ENCODE assay signal across 10 mouse cellular contexts in the genomic region with DNA sequence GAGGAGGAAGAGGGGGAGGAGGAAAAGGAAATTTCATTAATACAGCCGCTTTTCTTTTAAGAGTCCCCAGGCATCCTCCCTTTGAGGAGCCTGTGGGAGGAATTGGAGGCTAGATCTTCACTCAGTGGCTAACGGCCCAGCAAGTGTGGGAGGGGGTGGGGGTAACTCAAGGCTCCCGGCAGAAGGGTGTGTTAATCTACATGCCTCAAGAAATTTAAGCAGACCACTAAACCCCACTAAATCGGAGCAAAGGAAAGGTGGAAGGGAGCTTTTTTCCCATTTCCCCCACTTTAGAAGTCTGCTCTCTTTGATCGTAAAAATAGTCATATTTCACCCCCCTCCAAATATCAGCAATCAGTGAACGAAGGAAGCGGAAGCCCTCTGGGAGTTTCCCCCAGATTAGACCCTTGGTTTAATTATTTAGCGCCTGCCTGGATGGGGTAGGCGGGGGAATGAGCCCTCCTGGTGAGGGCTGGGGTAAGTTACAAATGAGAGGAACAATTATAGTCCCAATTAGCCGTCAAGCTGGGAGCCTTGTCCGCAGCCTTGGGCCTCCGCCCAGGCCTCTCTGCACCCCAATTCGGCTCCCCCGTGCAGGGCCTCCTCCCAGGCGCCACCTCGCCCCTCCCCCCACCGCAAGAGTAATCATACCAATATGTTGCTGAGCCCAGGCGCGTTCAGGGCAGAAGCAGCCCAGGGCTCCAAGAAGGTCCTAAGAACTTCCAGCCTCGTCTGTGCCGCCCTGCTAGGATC. TPM values are rescaled to one million over a fixed set of nuclear protein-coding genes. Genes with fewer than 3 reads are reported as not detected.
DNase-seq lines count a peak whose midpoint lies in the region; ATAC-seq and TF ChIP-seq lines count a peak whose summit lies in the region.
"Had no signal": no experiment of that assay in that cellular context is flagged by ENCODE, and none has a peak within 500 bp of the region (broad histone marks: within the 10 kb centered on the region; RNA-seq: fewer than 3 reads in every experiment).

No protein-coding gene starts in this region.

- H3K27me3 ChIP-seq in heart, embryonic 15.5 days: no peaks in the 10 kb centered on the region
- H3K27me3 ChIP-seq in forebrain, postnatal 0 days (ENCODE audit: insufficient read depth, low read length): no peaks in the 10 kb centered on the region
- H3K27me3 ChIP-seq in stomach, embryonic 16.5 days (ENCODE audit: control insufficient read depth, insufficient read depth, low read length): no peaks in the 10 kb centered on the region

- intact Hi-C loops in heart, postnatal 36 days (cut with DNase I): no loop called here

- H3K4me2 ChIP-seq in heart, embryonic 15.5 days: peak overlapping the region; percentile 5; the same call in 1 of the 2 replicates
- no peak overlapping the region for H3K4me2 ChIP-seq in forebrain, postnatal 0 days (ENCODE audit: low read depth)
- no peak overlapping the region for H3K4me2 ChIP-seq in stomach, embryonic 16.5 days (ENCODE audit: low read depth, low read length)

- no peak overlapping the region for H3K9ac ChIP-seq in heart, embryonic 15.5 days
- H3K9ac ChIP-seq in forebrain, postnatal 0 days: no peak overlapping the region
- peak overlapping the region; percentile 12; the same call in 1 of the 2 replicates for H3K9ac ChIP-seq in stomach, embryonic 16.5 days (ENCODE audit: low read length)

- H3K4me3 ChIP-seq in heart, embryonic 15.5 days: no peak overlapping the region
- H3K4me3 ChIP-seq in forebrain, postnatal 0 days (ENCODE audit: low read depth, low read length): no peak overlapping the region
- H3K4me3 ChIP-seq in stomach, embryonic 16.5 days (replicated peaks; ENCODE audit: low read length): no peak overlapping the region

- H3K4me1 ChIP-seq in heart, embryonic 15.5 days (replicated peaks): peaks cover 23% of the 10 kb centered on the region
- no peaks in the 10 kb centered on the region for H3K4me1 ChIP-seq in forebrain, postnatal 0 days (ENCODE audit: insufficient read depth)
- H3K4me1 ChIP-seq in stomach, embryonic 16.5 days (ENCODE audit: control insufficient read depth, insufficient read depth, low read length): peaks cover 7% of the 10 kb centered on the region; the same call in 1 of the 2 replicates

- no peaks in the 10 kb centered on the region for H3K36me3 ChIP-seq in heart, embryonic 15.5 days
- no peaks in the 10 kb centered on the region for H3K36me3 ChIP-seq in forebrain, postnatal 0 days (ENCODE audit: insufficient read depth)
- H3K36me3 ChIP-seq in stomach, embryonic 16.5 days (ENCODE audit: control insufficient read depth, insufficient read depth, low read length): no peaks in the 10 kb centered on the region

- no peak for ATAC-seq in heart, embryonic 15.5 days (replicated peaks; ENCODE audit: insufficient number of reproducible peaks, insufficient read depth, low FRiP score, low read depth)
- peak; percentile 53 for ATAC-seq in forebrain, postnatal 0 days
- ATAC-seq in stomach, embryonic 16.5 days (ENCODE audit: insufficient read depth, low FRiP score): no peak

- TF ChIP-seq CTCF in forebrain, postnatal 0 days (IDR thresholded peaks at IDR 0.05; ENCODE audit: low read depth): no peak

- H3K27ac ChIP-seq in heart, embryonic 15.5 days: 0 out of 2 replicates have a peak overlapping the region, but pooled peaks have one; percentile 5
- no peak overlapping the region for H3K27ac ChIP-seq in forebrain, postnatal 0 days (ENCODE audit: low read depth, low read length)
- H3K27ac ChIP-seq in stomach, embryonic 16.5 days (ENCODE audit: low read length): no peak overlapping the region

- no peaks in the 10 kb centered on the region for H3K9me3 ChIP-seq in heart, embryonic 15.5 days (replicated peaks)
- no peaks in the 10 kb centered on the region for H3K9me3 ChIP-seq in forebrain, postnatal 0 days (ENCODE audit: low read length)
- no peaks in the 10 kb centered on the region for H3K9me3 ChIP-seq in stomach, embryonic 16.5 days (replicated peaks; ENCODE audit: control insufficient read depth, low read length)

- WGBS in heart, embryonic 15.5 days: 27% methylated on average over 21 of the region's 21 CpGs
- 6% methylated on average over 21 of the region's 21 CpGs for WGBS in forebrain, postnatal 0 days
- 18% methylated on average over 21 of the region's 21 CpGs for WGBS in stomach, embryonic 16.5 days

- DNase-seq in heart, postnatal 36 days: no peak
- peak; percentile 40 for DNase-seq in right cerebral cortex, postnatal 14 days
- DNase-seq in right cerebral cortex, postnatal 25 days: no peak
- DNase-seq in forebrain, postnatal 0 days: peak; percentile 26
- no peak for DNase-seq in cerebellum, adult 9-11 months
- DNase-seq in layer of hippocampus, adult 11-12 months (ENCODE audit: low spot score): no peak
- DNase-seq: adrenal gland, postnatal 36 days had no signal

RNA-seq across cellular contexts. Expression of a gene that starts 1.6 kb away (rescaled TPM):
- 14.1 and 20.1 TPM in 2 replicates for polyA plus RNA-seq in heart, embryonic 15.5 days (2015; fragmentation: Nextera tagmentation; extraction: Ambion mirVana)
- total RNA-seq in heart, postnatal 36 days (2021): 1 to 10 TPM in 1 of 2 experiments, under 1 TPM in 1; 0.41 to 1.1 TPM
- 2.5 and 4.1 TPM in 2 replicates for total RNA-seq in forebrain, postnatal 0 days (2014; rRNA removed)
- polyA plus RNA-seq in forebrain, postnatal 0 days (2015; fragmentation: Nextera tagmentation; extraction: Ambion mirVana): 3.6 and 3.7 TPM in 2 replicates
- 3.5 and 3.9 TPM in 2 replicates for polyA plus RNA-seq in stomach, embryonic 16.5 days (2015; fragmentation: Nextera tagmentation; extraction: Ambion mirVana)
- total RNA-seq: CH12.LX had no signal

RNA-seq across cellular contexts. Expression of a gene that starts 6.3 kb away (rescaled TPM):
- 17.2 and 22.4 TPM in 2 replicates for polyA plus RNA-seq in heart, embryonic 15.5 days (2015; fragmentation: Nextera tagmentation; extraction: Ambion mirVana)
- total RNA-seq in heart, postnatal 36 days (2021): 1 to 10 TPM; 7.3 to 8.1 TPM
- total RNA-seq in forebrain, postnatal 0 days (2014; rRNA removed): 32.7 and 45.2 TPM in 2 replicates
- polyA plus RNA-seq in forebrain, postnatal 0 days (2015; fragmentation: Nextera tagmentation; extraction: Ambion mirVana): 31.3 and 36.0 TPM in 2 replicates
- polyA plus RNA-seq in stomach, embryonic 16.5 days (2015; fragmentation: Nextera tagmentation; extraction: Ambion mirVana): 28.0 and 30.0 TPM in 2 replicates

RNA-seq across cellular contexts. Expression of a gene that starts 28.8 kb away (rescaled TPM):
- polyA plus RNA-seq in heart, embryonic 15.5 days (2015; fragmentation: Nextera tagmentation; extraction: Ambion mirVana): 75.8 and 77.2 TPM in 2 replicates
- 10 to 100 TPM; 23.4 to 27.8 TPM for total RNA-seq in heart, postnatal 36 days (2021)
- total RNA-seq in forebrain, postnatal 0 days (2014; rRNA removed): 87.6 and 105 TPM in 2 replicates
- 106 and 107 TPM in 2 replicates for polyA plus RNA-seq in forebrain, postnatal 0 days (2015; fragmentation: Nextera tagmentation; extraction: Ambion mirVana)
- 71.5 and 80.0 TPM in 2 replicates for polyA plus RNA-seq in stomach, embryonic 16.5 days (2015; fragmentation: Nextera tagmentation; extraction: Ambion mirVana)

RNA-seq across cellular contexts. Expression of a gene that starts 33.0 kb away (rescaled TPM):
- 2.1 and 2.6 TPM in 2 replicates for polyA plus RNA-seq in heart, embryonic 15.5 days (2015; fragmentation: Nextera tagmentation; extraction: Ambion mirVana)
- total RNA-seq in heart, postnatal 36 days (2021): under 1 TPM; 0.67 to 0.76 TPM
- total RNA-seq in forebrain, postnatal 0 days (2014; rRNA removed): 0.77 and 1.8 TPM in 2 replicates
- polyA plus RNA-seq in forebrain, postnatal 0 days (2015; fragmentation: Nextera tagmentation; extraction: Ambion mirVana): 1.4 and 1.5 TPM in 2 replicates
- polyA plus RNA-seq in stomach, embryonic 16.5 days (2015; fragmentation: Nextera tagmentation; extraction: Ambion mirVana): 1.5 and 1.7 TPM in 2 replicates
- total RNA-seq: CH12.LX had no signal

Comparison
In these comparisons a context has a peak if more than half of its experiments do, and no peak if none do; other contexts are left out.
1. DNase-seq: peak in right cerebral cortex, postnatal 14 days (single experiment) and forebrain, postnatal 0 days (single experiment); none in heart, postnatal 36 days (0 of 2), right cerebral cortex, postnatal 25 days (single experiment), cerebellum, adult 9-11 months (single experiment) and layer of hippocampus, adult 11-12 months (single experiment).